21 mouse cellular contexts compared by ENCODE assay signal in genomic region chr17:45518766-45519475, GRCm38 (mm10). TPM values are rescaled to one million over a fixed set of nuclear protein-coding genes. Genes with fewer than 3 reads are reported as not detected.
A peak's percentile ranks its signal among the peaks of the same experiment; 100 is the strongest.
DNase-seq lines count a peak whose midpoint lies in the region; ATAC-seq and TF ChIP-seq lines count a peak whose summit lies in the region.
"Had no signal": no experiment of that assay in that cellular context is flagged by ENCODE, and none has a peak within 500 bp of the region (broad histone marks: within the 10 kb centered on the region; RNA-seq: fewer than 3 reads in every experiment).

No protein-coding gene starts in this region.

- no peak for TF ChIP-seq CTCF in midbrain, postnatal 0 days (IDR thresholded peaks at IDR 0.05)
- TF ChIP-seq CTCF in hindbrain, postnatal 0 days (IDR thresholded peaks at IDR 0.05; ENCODE audit: low read depth): no peak

- H3K4me3 ChIP-seq in midbrain, postnatal 0 days (ENCODE audit: low read depth, low read length): no peak overlapping the region
- no peak overlapping the region for H3K4me3 ChIP-seq in midbrain, embryonic 11.5 days (ENCODE audit: low read depth, low read length)
- no peak overlapping the region for H3K4me3 ChIP-seq in hindbrain, postnatal 0 days (ENCODE audit: low read length)
- H3K4me3 ChIP-seq: embryonic facial prominence, embryonic 10.5 days; limb, embryonic 15.5 days; neural tube, embryonic 12.5 days had no signal

- H3K9me3 ChIP-seq in midbrain, postnatal 0 days (ENCODE audit: low read length): no peaks in the 10 kb centered on the region
- no peaks in the 10 kb centered on the region for H3K9me3 ChIP-seq in midbrain, embryonic 11.5 days (ENCODE audit: control insufficient read depth, low read length)
- no peaks in the 10 kb centered on the region for H3K9me3 ChIP-seq in hindbrain, postnatal 0 days (ENCODE audit: low read length)
- H3K9me3 ChIP-seq: embryonic facial prominence, embryonic 10.5 days; limb, embryonic 15.5 days; neural tube, embryonic 12.5 days had no signal

- peaks cover 20% of the 10 kb centered on the region for H3K36me3 ChIP-seq in midbrain, postnatal 0 days (ENCODE audit: insufficient read depth, low read length)
- H3K36me3 ChIP-seq in midbrain, embryonic 11.5 days (ENCODE audit: control insufficient read depth, insufficient read depth, low read length): 0 out of 2 replicates have a peak, but pooled peaks cover 5% of the 10 kb centered on the region
- H3K36me3 ChIP-seq in hindbrain, postnatal 0 days (ENCODE audit: insufficient read depth, low read length): peaks cover 3% of the 10 kb centered on the region; the same call in 1 of the 2 replicates

- no peak overlapping the region for H3K4me2 ChIP-seq in midbrain, postnatal 0 days (ENCODE audit: low read depth, low read length, poor library complexity, severe bottlenecking)
- H3K4me2 ChIP-seq in midbrain, embryonic 11.5 days: no peak overlapping the region
- no peak overlapping the region for H3K4me2 ChIP-seq in hindbrain, postnatal 0 days (ENCODE audit: low read depth, low read length)
- H3K4me2 ChIP-seq: limb, embryonic 15.5 days; neural tube, embryonic 12.5 days had no signal

- peaks cover 5% of the 10 kb centered on the region; the same call in 1 of the 2 replicates for H3K4me1 ChIP-seq in midbrain, postnatal 0 days (ENCODE audit: insufficient read depth, low read length)
- H3K4me1 ChIP-seq in midbrain, embryonic 11.5 days (ENCODE audit: control insufficient read depth, insufficient read depth, low read length): peaks cover 6% of the 10 kb centered on the region
- peaks cover 11% of the 10 kb centered on the region for H3K4me1 ChIP-seq in hindbrain, postnatal 0 days (ENCODE audit: insufficient read depth, low read length)

- WGBS in midbrain, postnatal 0 days: 87% methylated on average over 12 of the region's 12 CpGs
- WGBS in midbrain, embryonic 11.5 days: 89% methylated on average over 12 of the region's 12 CpGs
- WGBS in hindbrain, postnatal 0 days: 74% methylated on average over 12 of the region's 12 CpGs

- H3K27me3 ChIP-seq in midbrain, postnatal 0 days (ENCODE audit: insufficient read depth, low read length): no peaks in the 10 kb centered on the region
- no peaks in the 10 kb centered on the region for H3K27me3 ChIP-seq in midbrain, embryonic 11.5 days (ENCODE audit: control insufficient read depth, insufficient read depth, low read length)
- no peaks in the 10 kb centered on the region for H3K27me3 ChIP-seq in hindbrain, postnatal 0 days (ENCODE audit: insufficient read depth, low read length)
- H3K27me3 ChIP-seq: neural tube, embryonic 12.5 days had no signal

- no peak overlapping the region for H3K27ac ChIP-seq in midbrain, postnatal 0 days (ENCODE audit: low read depth, low read length)
- H3K27ac ChIP-seq in midbrain, embryonic 11.5 days (ENCODE audit: low read depth, low read length): no peak overlapping the region
- peak overlapping the region; percentile 74 for H3K27ac ChIP-seq in hindbrain, postnatal 0 days
- H3K27ac ChIP-seq: embryonic facial prominence, embryonic 10.5 days; limb, embryonic 15.5 days had no signal

- no peak overlapping the region for H3K9ac ChIP-seq in midbrain, postnatal 0 days (replicated peaks; ENCODE audit: low read length, poor library complexity, severe bottlenecking)
- no peak overlapping the region for H3K9ac ChIP-seq in midbrain, embryonic 11.5 days (ENCODE audit: low read length)
- H3K9ac ChIP-seq in hindbrain, postnatal 0 days (replicated peaks; ENCODE audit: low read length): no peak overlapping the region
- H3K9ac ChIP-seq: forebrain, postnatal 0 days; limb, embryonic 15.5 days; neural tube, embryonic 12.5 days had no signal

- peak; percentile 79 for DNase-seq in midbrain, postnatal 0 days (ENCODE audit: low spot score)
- DNase-seq in midbrain, embryonic 11.5 days (ENCODE audit: low spot score, missing footprints): no peak
- DNase-seq in cerebellum, adult 11 months: peak; percentile 87
- DNase-seq in cerebellum, adult 9-11 months: peak; percentile 96
- DNase-seq in hindbrain, postnatal 0 days (ENCODE audit: low spot score): peak; percentile 75
- no peak for DNase-seq in gastrocnemius, postnatal 4 days (ENCODE audit: low spot score in 2 of 2)
- no peak for DNase-seq in ovary, postnatal 36 days (ENCODE audit: low spot score)
- DNase-seq: adrenal gland, postnatal 36 days; forebrain, postnatal 0 days; heart, adult 18-20 months; kidney, adult 18-20 months; kidney, postnatal 10 days; lung, postnatal 10 days; right cerebral cortex, postnatal 4 days had no signal

- ATAC-seq in midbrain, postnatal 0 days (ENCODE audit: low FRiP score): no peak; the same call in 1 of the 2 replicates
- no peak for ATAC-seq in midbrain, embryonic 11.5 days (ENCODE audit: low FRiP score)
- peak; percentile 52 for ATAC-seq in hindbrain, postnatal 0 days
- ATAC-seq: forebrain, postnatal 0 days; midbrain, embryonic 16.5 days had no signal

RNA-seq across cellular contexts. Expression of gene Tcte1, which starts 4.3 kb away (rescaled TPM):
- 0.99 and 1.2 TPM in 2 replicates for total RNA-seq in midbrain, postnatal 0 days (2014; rRNA removed)
- polyA plus RNA-seq in midbrain, postnatal 0 days (2015; fragmentation: Nextera tagmentation; extraction: Ambion mirVana): 4.2 and 4.6 TPM in 2 replicates
- polyA plus RNA-seq in midbrain, embryonic 11.5 days (2014; fragmentation: Nextera tagmentation; extraction: Ambion mirVana): 1.7 and 2.0 TPM in 2 replicates
- 0.58 and 1.5 TPM in 2 replicates for total RNA-seq in hindbrain, postnatal 0 days (2014; rRNA removed)
- polyA plus RNA-seq in hindbrain, postnatal 0 days (2015; fragmentation: Nextera tagmentation; extraction: Ambion mirVana): 3.9 and 4.3 TPM in 2 replicates
- total RNA-seq in gastrocnemius, postnatal 4 days (2021): not detected
- total RNA-seq: adrenal gland, postnatal 36 days; gastrocnemius, adult 18-20 months; heart, adult 18-20 months; megakaryocyte, adult 5-6 weeks had no signal
- polyA plus RNA-seq: liver, embryonic 16.5 days had no signal

RNA-seq across cellular contexts. Expression of gene Aars2, which starts 12.3 kb away (rescaled TPM):
- 19.8 and 31.4 TPM in 2 replicates for total RNA-seq in midbrain, postnatal 0 days (2014; rRNA removed)
- 13.9 and 15.2 TPM in 2 replicates for polyA plus RNA-seq in midbrain, postnatal 0 days (2015; fragmentation: Nextera tagmentation; extraction: Ambion mirVana)
- 13.5 and 18.1 TPM in 2 replicates for polyA plus RNA-seq in midbrain, embryonic 11.5 days (2014; fragmentation: Nextera tagmentation; extraction: Ambion mirVana)
- 28.5 and 34.5 TPM in 2 replicates for total RNA-seq in hindbrain, postnatal 0 days (2014; rRNA removed)
- 14.2 and 15.7 TPM in 2 replicates for polyA plus RNA-seq in hindbrain, postnatal 0 days (2015; fragmentation: Nextera tagmentation; extraction: Ambion mirVana)
- total RNA-seq in gastrocnemius, postnatal 4 days (2021): 10 to 100 TPM; 16.0 to 16.5 TPM

RNA-seq across cellular contexts. Expression of gene Tmem151b, which starts 30.6 kb away (rescaled TPM):
- 77.9 and 95.6 TPM in 2 replicates for total RNA-seq in midbrain, postnatal 0 days (2014; rRNA removed)
- 29.1 and 30.7 TPM in 2 replicates for polyA plus RNA-seq in midbrain, postnatal 0 days (2015; fragmentation: Nextera tagmentation; extraction: Ambion mirVana)
- polyA plus RNA-seq in midbrain, embryonic 11.5 days (2014; fragmentation: Nextera tagmentation; extraction: Ambion mirVana): 5.1 and 6.2 TPM in 2 replicates
- 107 and 114 TPM in 2 replicates for total RNA-seq in hindbrain, postnatal 0 days (2014; rRNA removed)
- 29.5 and 29.8 TPM in 2 replicates for polyA plus RNA-seq in hindbrain, postnatal 0 days (2015; fragmentation: Nextera tagmentation; extraction: Ambion mirVana)
- total RNA-seq in gastrocnemius, postnatal 4 days (2021): under 1 TPM; 0.15 to 0.29 TPM
- total RNA-seq: gastrocnemius, adult 18-20 months; megakaryocyte, adult 5-6 weeks had no signal

RNA-seq across cellular contexts. Expression of gene Nfkbie, which starts 36.6 kb away (rescaled TPM):
- 2.0 and 4.8 TPM in 2 replicates for total RNA-seq in midbrain, postnatal 0 days (2014; rRNA removed)
- polyA plus RNA-seq in midbrain, postnatal 0 days (2015; fragmentation: Nextera tagmentation; extraction: Ambion mirVana): 2.5 and 3.1 TPM in 2 replicates
- polyA plus RNA-seq in midbrain, embryonic 11.5 days (2014; fragmentation: Nextera tagmentation; extraction: Ambion mirVana): 7.8 and 9.0 TPM in 2 replicates
- total RNA-seq in hindbrain, postnatal 0 days (2014; rRNA removed): 7.7 and 9.2 TPM in 2 replicates
- polyA plus RNA-seq in hindbrain, postnatal 0 days (2015; fragmentation: Nextera tagmentation; extraction: Ambion mirVana): 5.2 and 6.0 TPM in 2 replicates
- total RNA-seq in gastrocnemius, postnatal 4 days (2021): 1 to 10 TPM; 3.2 TPM

RNA-seq across cellular contexts. Expression of gene Spats1, which starts 43.7 kb away (rescaled TPM):
- total RNA-seq in midbrain, postnatal 0 days (2014; rRNA removed): 2.3 and 5.8 TPM in 2 replicates
- polyA plus RNA-seq in midbrain, postnatal 0 days (2015; fragmentation: Nextera tagmentation; extraction: Ambion mirVana): 3.4 and 3.6 TPM in 2 replicates
- 0.40 and 0.46 TPM in 2 replicates for polyA plus RNA-seq in midbrain, embryonic 11.5 days (2014; fragmentation: Nextera tagmentation; extraction: Ambion mirVana)
- total RNA-seq in hindbrain, postnatal 0 days (2014; rRNA removed): 0.29 and 4.2 TPM in 2 replicates
- polyA plus RNA-seq in hindbrain, postnatal 0 days (2015; fragmentation: Nextera tagmentation; extraction: Ambion mirVana): 2.9 and 3.5 TPM in 2 replicates
- under 1 TPM in 1 of 2 experiments, not detected in 1; 0.10 TPM for total RNA-seq in gastrocnemius, postnatal 4 days (2021)
- total RNA-seq: adrenal gland, postnatal 36 days; gastrocnemius, adult 18-20 months; megakaryocyte, adult 5-6 weeks had no signal

Comparison
In these comparisons a context has a peak if more than half of its experiments do, and no peak if none do; other contexts are left out.
1. DNase-seq: peak in midbrain, postnatal 0 days (single experiment), cerebellum, adult 11 months (single experiment), cerebellum, adult 9-11 months (single experiment) and hindbrain, postnatal 0 days (single experiment); none in midbrain, embryonic 11.5 days (single experiment), gastrocnemius, postnatal 4 days (0 of 2) and ovary, postnatal 36 days (single experiment).
2. RNA of gene Tmem151b, which starts 30.6 kb away (total RNA-seq): 107 to 114 TPM in hindbrain, postnatal 0 days and 77.9 to 95.6 TPM in midbrain, postnatal 0 days; 0.15 to 0.29 TPM in gastrocnemius, postnatal 4 days; every median in the first group is over 10 times any median in the second.